Mouse (Mus musculus): ENCODE results near the gene Etv6.

DNA sequence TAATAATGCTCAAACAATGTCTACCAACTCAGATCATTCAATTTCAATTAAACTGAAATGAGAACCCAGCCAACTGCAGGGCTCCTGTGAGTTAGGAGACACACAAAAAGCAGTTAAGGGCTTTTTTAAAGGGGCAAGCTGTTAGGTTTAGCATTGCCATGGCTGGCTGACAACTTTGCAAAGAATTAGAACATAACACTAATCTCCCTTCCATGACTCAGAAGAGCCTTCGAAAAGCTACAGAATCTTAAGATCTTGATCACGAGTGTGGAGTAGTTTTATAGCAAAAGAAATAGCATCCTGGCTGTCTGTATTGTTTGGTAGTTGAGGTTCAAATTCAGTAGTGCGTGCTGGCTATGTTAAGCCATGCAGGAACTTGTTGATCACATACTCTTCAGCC is 182.9 kb downstream of the Etv6 start:
- TF ChIP-seq GATA1 (IDR thresholded peaks at IDR 0.05; ENCODE audit: low read length) (no peak), TAL1 (IDR thresholded peaks at IDR 0.05; ENCODE audit: low read length) (no peak)

Measured in erythroblast, embryonic 14.5 days (primary cell).